ENCODE assay signal across 13 mouse cellular contexts in the genomic region with DNA sequence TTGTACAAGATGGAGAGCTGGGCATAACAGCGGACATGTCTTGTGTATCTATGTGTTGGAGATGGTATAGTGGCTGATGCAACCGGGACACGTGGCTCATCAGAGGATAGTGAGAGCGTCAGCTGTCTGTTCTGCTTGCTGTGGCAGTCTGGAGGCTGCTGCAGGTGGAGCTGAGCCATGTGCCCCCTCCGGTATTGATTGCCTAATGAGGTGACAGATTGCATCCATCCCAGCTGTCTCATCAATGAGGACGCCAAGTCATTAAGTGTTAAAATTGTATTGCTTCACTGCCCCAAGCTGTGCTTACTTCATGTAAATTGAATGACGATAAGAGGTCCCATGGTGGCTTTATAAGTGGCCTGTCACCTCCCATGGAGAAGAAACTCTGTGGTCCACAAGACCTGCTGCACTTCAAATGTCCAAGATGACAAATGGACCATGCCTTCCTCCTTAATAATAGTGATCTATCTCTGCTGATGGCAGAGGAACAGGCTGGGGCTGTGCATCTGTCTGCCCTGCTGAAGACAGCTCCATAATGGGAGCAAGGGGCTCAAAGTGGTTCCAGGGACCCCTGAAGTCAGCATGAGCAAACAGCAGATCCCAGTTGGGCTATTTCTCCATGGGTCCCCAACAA. TPM values are rescaled to one million over a fixed set of nuclear protein-coding genes. Genes with fewer than 3 reads are reported as not detected.
A peak's percentile ranks its signal among the peaks of the same experiment; 100 is the strongest.
DNase-seq lines count a peak whose midpoint lies in the region; ATAC-seq lines count a peak whose summit lies in the region.
"Had no signal": no experiment of that assay in that cellular context is flagged by ENCODE, and none has a peak within 500 bp of the region (broad histone marks: within the 10 kb centered on the region; RNA-seq: fewer than 3 reads in every experiment).

No protein-coding gene starts in this region.

- H3K9ac ChIP-seq in forebrain, embryonic 14.5 days (ENCODE audit: low read length) = no peak overlapping the region
- no peak overlapping the region for H3K9ac ChIP-seq in hindbrain, embryonic 14.5 days
- no peak overlapping the region for H3K9ac ChIP-seq in midbrain, embryonic 15.5 days

- DNase-seq in layer of hippocampus, adult 11-12 months (ENCODE audit: low spot score) = peak; percentile 50
- DNase-seq in layer of hippocampus, postnatal 25 days (ENCODE audit: extremely low spot score in 1 of 2, low spot score in 1 of 2) = no peak
- peak; percentile 43 for DNase-seq in forebrain, embryonic 14.5 days (ENCODE audit: low spot score)
- DNase-seq in hindbrain, embryonic 14.5 days (ENCODE audit: low spot score) = peak; percentile 51
- DNase-seq in kidney, postnatal 10 days = no peak
- DNase-seq in kidney, adult 11 months = no peak
- no peak for DNase-seq in left cerebral cortex, postnatal 10 days (ENCODE audit: extremely low spot score in 1 of 2, low spot score in 2 of 2)
- DNase-seq: embryo, embryonic 11 days; gastrocnemius, postnatal 36 days; liver had no signal

- H3K27ac ChIP-seq in forebrain, embryonic 14.5 days (ENCODE audit: low read depth, low read length) = no peak overlapping the region
- H3K27ac ChIP-seq in hindbrain, embryonic 14.5 days = no peak overlapping the region
- H3K27ac ChIP-seq in midbrain, embryonic 15.5 days = no peak overlapping the region
- H3K27ac ChIP-seq: macrophage had no signal

- WGBS in forebrain, embryonic 14.5 days = 54% methylated on average over 7 of the region's 7 CpGs
- 39% methylated on average over 7 of the region's 7 CpGs for WGBS in hindbrain, embryonic 14.5 days
- 63% methylated on average over 7 of the region's 7 CpGs for WGBS in midbrain, embryonic 15.5 days

- intact Hi-C loops in left cerebral cortex, postnatal 10 days (cut with DNase I) = no loop called here

- no peaks in the 10 kb centered on the region for H3K9me3 ChIP-seq in forebrain, embryonic 14.5 days (replicated peaks; ENCODE audit: control insufficient read depth, low read length)
- H3K9me3 ChIP-seq in hindbrain, embryonic 14.5 days (ENCODE audit: control insufficient read depth, low read length) = no peaks in the 10 kb centered on the region
- no peaks in the 10 kb centered on the region for H3K9me3 ChIP-seq in midbrain, embryonic 15.5 days

- H3K27me3 ChIP-seq in forebrain, embryonic 14.5 days (replicated peaks; ENCODE audit: control insufficient read depth, insufficient read depth, low read length) = no peaks in the 10 kb centered on the region
- H3K27me3 ChIP-seq in hindbrain, embryonic 14.5 days (ENCODE audit: control insufficient read depth, insufficient read depth, low read length) = no peaks in the 10 kb centered on the region
- H3K27me3 ChIP-seq in midbrain, embryonic 15.5 days (replicated peaks) = no peaks in the 10 kb centered on the region

- ATAC-seq in forebrain, embryonic 14.5 days = peak; percentile 77
- ATAC-seq in hindbrain, embryonic 14.5 days (ENCODE audit: low FRiP score) = peak; percentile 84
- 0 out of 2 replicates have a peak, but pooled peaks have one; percentile 14 for ATAC-seq in midbrain, embryonic 15.5 days (replicated peaks)
- ATAC-seq: intestine, embryonic 16.5 days had no signal

- H3K36me3 ChIP-seq in forebrain, embryonic 14.5 days (ENCODE audit: control insufficient read depth, insufficient read depth, low read length) = no peaks in the 10 kb centered on the region
- H3K36me3 ChIP-seq in hindbrain, embryonic 14.5 days (replicated peaks; ENCODE audit: control insufficient read depth, insufficient read depth) = no peaks in the 10 kb centered on the region
- H3K36me3 ChIP-seq in midbrain, embryonic 15.5 days (replicated peaks) = no peaks in the 10 kb centered on the region

- H3K4me2 ChIP-seq in forebrain, embryonic 14.5 days (ENCODE audit: low read length) = no peak overlapping the region
- no peak overlapping the region for H3K4me2 ChIP-seq in hindbrain, embryonic 14.5 days (replicated peaks)
- H3K4me2 ChIP-seq in midbrain, embryonic 15.5 days = no peak overlapping the region

- H3K4me3 ChIP-seq in forebrain, embryonic 14.5 days (ENCODE audit: low read depth, low read length) = no peak overlapping the region
- no peak overlapping the region for H3K4me3 ChIP-seq in hindbrain, embryonic 14.5 days (replicated peaks; ENCODE audit: low read length)
- H3K4me3 ChIP-seq in midbrain, embryonic 15.5 days = no peak overlapping the region

- H3K4me1 ChIP-seq in forebrain, embryonic 14.5 days (ENCODE audit: control insufficient read depth, insufficient read depth, low read length) = no peaks in the 10 kb centered on the region
- H3K4me1 ChIP-seq in hindbrain, embryonic 14.5 days (replicated peaks; ENCODE audit: control insufficient read depth, insufficient read depth, low read length) = peaks cover 10% of the 10 kb centered on the region; the same call in 1 of the 2 replicates
- peaks cover 8% of the 10 kb centered on the region for H3K4me1 ChIP-seq in midbrain, embryonic 15.5 days

RNA-seq across cellular contexts. Expression of gene 2410004P03Rik, which starts 37.6 kb away (rescaled TPM):
- total RNA-seq in layer of hippocampus, postnatal 25 days (2021) = 1 to 10 TPM; 1.3 to 1.4 TPM
- polyA plus RNA-seq in forebrain, embryonic 14.5 days (2014; fragmentation: Nextera tagmentation; extraction: Ambion mirVana) = 2.8 and 4.9 TPM in 2 replicates
- 7.7 and 8.2 TPM in 2 replicates for polyA plus RNA-seq in hindbrain, embryonic 14.5 days (2014; fragmentation: Nextera tagmentation; extraction: Ambion mirVana)
- polyA plus RNA-seq in midbrain, embryonic 15.5 days (2015; fragmentation: Nextera tagmentation; extraction: Ambion mirVana) = 5.2 and 5.4 TPM in 2 replicates
- total RNA-seq in left cerebral cortex, postnatal 10 days (2021) = under 1 TPM; 0.77 to 0.95 TPM
- total RNA-seq: gastrocnemius, postnatal 36 days had no signal

RNA-seq across cellular contexts. Expression of gene Pqlc3, which starts 48.9 kb away (rescaled TPM):
- 1 to 10 TPM in 1 of 2 experiments, under 1 TPM in 1; 0.49 to 1.0 TPM for total RNA-seq in layer of hippocampus, postnatal 25 days (2021)
- 0.94 and 2.1 TPM in 2 replicates for polyA plus RNA-seq in forebrain, embryonic 14.5 days (2014; fragmentation: Nextera tagmentation; extraction: Ambion mirVana)
- polyA plus RNA-seq in hindbrain, embryonic 14.5 days (2014; fragmentation: Nextera tagmentation; extraction: Ambion mirVana) = 1.6 and 1.9 TPM in 2 replicates
- polyA plus RNA-seq in midbrain, embryonic 15.5 days (2015; fragmentation: Nextera tagmentation; extraction: Ambion mirVana) = 2.4 and 2.6 TPM in 2 replicates
- total RNA-seq in left cerebral cortex, postnatal 10 days (2021) = 1 to 10 TPM; 1.8 to 2.0 TPM

Comparison
In these comparisons a context has a peak if more than half of its experiments do, and no peak if none do; other contexts are left out.
1. DNase-seq: peak in layer of hippocampus, adult 11-12 months (single experiment), forebrain, embryonic 14.5 days (single experiment) and hindbrain, embryonic 14.5 days (single experiment); none in layer of hippocampus, postnatal 25 days (0 of 2), kidney, postnatal 10 days (single experiment), kidney, adult 11 months (single experiment) and left cerebral cortex, postnatal 10 days (0 of 2).
2. ATAC-seq: peak in every context shown above with its lines; median percentile 84 in hindbrain, embryonic 14.5 days; 77 in forebrain, embryonic 14.5 days; 14 in midbrain, embryonic 15.5 days.